Mouse (Mus musculus) cerebellum, adult 9-11 months (tissue): Measurements from ENCODE around the gene Slamf6.

Experiments used
- DNase-seq: peaks from one replicate; pipeline ENCODE4 v3.0.0; 2022

Gene Slamf6

GRCm38 (mm10) chr1:171998820-171999597 is 81.7 kb downstream of the Slamf6 start:
- no peak for DNase-seq

GRCm38 (mm10) chr1:172000641-172001040 is 83.3 kb downstream of the Slamf6 start:
- no peak for DNase-seq

GRCm38 (mm10) chr1:172001665-172002064 is 84.3 kb downstream of the Slamf6 start:
- DNase-seq, result no peak
